Mouse (Mus musculus): ENCODE data around the gene Lgals7.

- TF ChIP-seq CTCF (IDR thresholded peaks at IDR 0.05; ENCODE audit: extremely low read depth, insufficient read depth, low read length) (no peak), POLR2A (IDR thresholded peaks at IDR 0.05; ENCODE audit: extremely low read depth, insufficient read depth, low read length) (no peak)
Measured at GRCm38 (mm10) chr7:28820358-28821260, 43.0 kb upstream of the Lgals7 start.
